Mouse (Mus musculus): ENCODE measurements at regions not wholly inside any gene's neighbourhood (a gene's known extent, or its start where the extent isn't known, plus 50 kb on each side); places are given as distances from the start of the nearest gene placed in this dataset.

- TF ChIP-seq CTCF (conservative IDR thresholded peaks at IDR 0.05; ENCODE audit: insufficient read depth, insufficient read length, low read depth, low read length) (no peak), POLR2A (IDR thresholded peaks at IDR 0.05; ENCODE audit: low read depth, low read length) (no peak)
Measured at GRCm38 (mm10) chr4:81625348-81625934, 182.8 kb upstream of the Mpdz start.

Measured in kidney, adult 2 months (tissue).